Mouse (Mus musculus) central nervous system, embryonic 11.5 days (tissue): ENCODE results near the gene Epp13. TPM values are rescaled to one million over a fixed set of nuclear protein-coding genes. Genes with fewer than 3 reads are reported as not detected.

ENCODE experiments used
- polyA plus RNA-seq: library from polyadenylated mRNA; depleted of rRNA; stranded (reverse); fragments of >200 nt; gene quantifications from 2 replicates; pipeline ENCODE4 v1.2.3, GENCODE M21; 2012; rRNA removed

Gene Epp13
- not detected in 2 replicates for polyA plus RNA-seq

DNA sequence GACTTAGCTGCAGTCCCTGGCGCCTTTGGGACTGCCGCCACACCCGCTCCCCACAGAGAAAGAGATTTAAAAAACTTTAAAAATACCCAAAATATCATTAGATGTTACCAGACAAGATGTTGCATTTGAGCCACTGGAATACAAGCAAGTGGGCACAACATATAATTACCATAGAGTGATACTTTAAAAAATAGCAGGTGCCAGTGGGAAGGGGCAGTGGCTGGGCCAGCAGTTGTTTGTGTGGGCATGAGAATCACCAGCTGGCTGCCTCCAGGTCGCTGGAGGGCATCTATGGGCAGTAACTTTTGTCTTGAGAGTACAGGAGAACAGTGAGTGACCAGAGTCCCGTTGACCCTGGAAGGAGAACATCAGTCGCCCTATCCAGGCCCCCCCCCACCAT is at the start of gene Epp13:
Gene Epp13 (plus strand): TSS at position 301 of the 400 bp plus-strand sequence.

DNA sequence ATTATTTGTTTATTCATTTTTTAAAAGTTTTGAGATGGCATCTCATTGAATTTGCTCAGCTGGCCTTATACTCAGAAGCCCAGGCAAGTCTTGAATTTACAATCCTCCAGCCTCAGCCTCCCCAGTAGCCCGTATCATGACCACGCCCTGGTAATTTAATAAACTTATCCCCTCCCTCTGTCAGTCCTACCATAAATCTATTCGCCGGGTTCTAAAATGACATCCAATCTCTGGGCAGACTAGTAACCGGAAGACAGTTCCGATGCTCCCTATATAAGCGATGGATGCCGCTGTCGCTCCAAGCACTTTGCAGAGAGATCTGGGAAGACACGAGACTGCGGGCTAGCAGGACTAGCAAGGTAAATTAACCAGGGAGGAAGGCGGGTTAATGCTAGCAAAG is 30.5 kb upstream of the Epp13 start, which contains the start of gene Zscan5b:
Gene Zscan5b (plus strand): TSS at position 301 of the 400 bp plus-strand sequence.

DNA sequence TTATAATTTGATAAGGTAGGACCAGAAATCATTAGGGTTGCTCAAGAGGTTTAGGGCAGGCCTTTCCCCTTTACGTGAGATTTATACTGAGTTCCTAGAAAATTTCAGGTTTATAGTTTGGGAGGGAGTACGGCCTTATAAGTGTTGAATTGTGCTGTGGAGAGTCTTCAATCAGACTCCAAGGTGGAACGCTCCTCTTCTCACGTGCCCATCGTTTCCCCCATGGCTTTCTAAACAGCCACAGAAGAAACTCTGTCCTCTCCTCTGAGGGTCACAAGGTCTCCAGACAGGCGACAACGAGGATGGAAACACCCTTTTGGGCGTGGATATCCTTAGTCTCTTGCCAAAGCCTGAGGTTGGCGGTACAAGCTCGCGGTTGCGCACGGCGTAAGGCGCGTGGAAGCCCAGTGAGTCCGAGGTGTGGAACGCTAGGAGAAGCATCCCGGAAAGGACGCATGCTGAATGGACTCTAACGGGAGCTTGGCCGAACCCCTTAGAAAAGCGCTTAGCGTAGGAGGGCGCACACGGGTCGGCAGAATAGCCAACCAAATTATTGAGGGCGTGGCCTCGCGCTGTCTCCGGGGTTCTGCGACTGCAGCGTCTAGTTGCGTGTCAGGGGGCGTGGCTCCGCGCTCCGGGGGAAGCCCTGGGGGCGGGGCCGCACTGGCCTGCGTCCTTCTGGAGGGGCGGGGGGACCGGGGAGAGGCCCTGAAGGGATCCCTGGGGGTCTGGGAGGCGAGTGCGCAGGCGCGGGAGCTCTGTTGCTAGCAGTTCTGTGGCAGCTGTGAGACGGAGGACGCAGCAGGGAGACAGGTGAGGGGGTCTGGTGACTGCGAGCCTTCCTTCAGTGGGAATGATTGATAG is 33.6 kb downstream of the Epp13 start, which contains the start of gene Zfp667:
Gene Zfp667 (plus strand): TSS at position 738 of the 864 bp plus-strand sequence.

DNA sequence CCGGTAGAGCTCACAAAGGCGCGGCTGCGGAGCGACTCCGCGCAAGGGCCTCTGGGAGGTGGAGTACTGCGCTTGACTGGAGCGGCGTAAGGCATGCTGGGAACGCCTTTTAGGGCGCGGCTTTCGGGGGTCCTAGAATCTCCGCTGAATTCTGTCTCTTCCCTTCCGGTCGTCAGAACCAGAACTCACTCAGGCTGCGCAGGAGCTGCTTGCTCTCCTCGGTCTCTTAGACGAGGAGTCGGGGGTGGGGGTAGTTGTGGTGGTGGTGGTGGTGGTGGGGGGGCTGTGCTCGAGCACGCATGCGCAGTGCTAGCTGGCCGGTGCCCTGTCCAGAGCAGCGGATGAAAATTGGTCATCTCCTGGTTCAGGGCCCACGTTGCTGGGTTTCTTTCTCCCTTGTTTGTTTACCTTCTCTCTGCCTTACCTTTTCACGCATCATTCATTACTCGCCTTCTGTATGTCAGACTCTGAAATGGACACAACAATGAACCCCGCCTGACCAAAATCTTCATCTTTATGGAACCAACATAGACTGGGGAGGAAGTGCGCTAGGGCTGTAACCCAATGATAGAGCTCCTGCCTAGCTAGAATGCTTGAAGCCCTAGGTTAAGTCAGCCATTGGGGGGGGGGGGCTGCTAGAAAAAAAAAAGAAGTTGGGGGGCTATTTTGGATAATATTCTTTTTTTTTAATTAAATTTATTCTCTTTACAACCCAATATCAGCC is 78.9 kb downstream of the Epp13 start, which contains the start of gene Zfp583:
Gene Zfp583 (minus strand): TSS at position 53 of the 724 bp plus-strand sequence.

Other genes starting within 250 kb of the Epp13 start
- gene Vmn1r65, start 241.7 kb upstream of the Epp13 start, polyA plus RNA-seq = not detected in 2 replicates
- 0.02 TPM in 1 of 2 replicates, not detected in the other for gene Nlrp4c, start 207.5 kb upstream of the Epp13 start, polyA plus RNA-seq
- 36.1 and 39.3 TPM in 2 replicates for gene Zfp787, start 96.7 kb upstream of the Epp13 start, polyA plus RNA-seq
- gene Zfp444, start 80.5 kb upstream of the Epp13 start, polyA plus RNA-seq = 52.6 and 93.5 TPM in 2 replicates
- gene Galp, start 55.6 kb upstream of the Epp13 start, polyA plus RNA-seq = not detected in 2 replicates
- not detected in 2 replicates for gene Zscan5b, start 30.4 kb upstream of the Epp13 start, polyA plus RNA-seq
- 5.6 and 6.3 TPM in 2 replicates for gene Zfp667, start 33.9 kb downstream of the Epp13 start, polyA plus RNA-seq
- 6.1 and 7.8 TPM in 2 replicates for gene Zfp583, start 78.6 kb downstream of the Epp13 start, polyA plus RNA-seq
- gene Gm3854, start 91.0 kb downstream of the Epp13 start, polyA plus RNA-seq = 2.2 and 2.5 TPM in 2 replicates
- 1.5 and 2.3 TPM in 2 replicates for gene Zfp78, start 110.6 kb downstream of the Epp13 start, polyA plus RNA-seq
- 7.9 and 13.4 TPM in 2 replicates for gene Zfp28, start 130.6 kb downstream of the Epp13 start, polyA plus RNA-seq
- gene Smim17, start 146.0 kb downstream of the Epp13 start, polyA plus RNA-seq = 1.1 and 1.9 TPM in 2 replicates
- gene Gm20715, start 157.6 kb downstream of the Epp13 start, polyA plus RNA-seq = 0.05 and 0.06 TPM in 2 replicates
- 0.02 and 0.06 TPM in 2 replicates for gene Olfr1344, start 186.0 kb downstream of the Epp13 start, polyA plus RNA-seq
- gene Olfr1336, start 203.5 kb downstream of the Epp13 start, polyA plus RNA-seq = not detected in 2 replicates
- not detected in 2 replicates for gene Olfr1346, start 214.4 kb downstream of the Epp13 start, polyA plus RNA-seq
- gene Olfr5, start 234.2 kb downstream of the Epp13 start, polyA plus RNA-seq = not detected in 2 replicates
- not detected in 2 replicates for gene Olfr1347, start 247.0 kb downstream of the Epp13 start, polyA plus RNA-seq